Mouse (Mus musculus): Measurements from ENCODE around the gene Tradd.
A peak's percentile ranks its signal among the peaks of the same experiment; 100 is the strongest.

Gene Tradd

GRCm38 (mm10) chr8:105264024-105264982 lies at the start of gene Tradd, which contains the start of gene Fbxl8:
TSS of gene Tradd (minus strand) at chr8:105264609.
TSS of gene Fbxl8 (plus strand) at chr8:105264648.
- peak; percentile 77 for DNase-seq (ENCODE audit: extremely low spot score, low spot score)

GRCm38 (mm10) chr8:105313622-105314402 lies 49.4 kb upstream of the Tradd start:
- DNase-seq (ENCODE audit: extremely low spot score, low spot score): no peak

- DNase-seq (ENCODE audit: extremely low spot score, low spot score): no peak
Measured at GRCm38 (mm10) chr8:105312891-105313481, 48.6 kb upstream of the Tradd start.

- no peak for DNase-seq (ENCODE audit: extremely low spot score, low spot score)
Measured at GRCm38 (mm10) chr8:105311718-105312117, 47.3 kb upstream of the Tradd start.

GRCm38 (mm10) chr8:105310118-105310517 lies 45.7 kb upstream of the Tradd start:
- no peak for DNase-seq (ENCODE audit: extremely low spot score, low spot score)

- DNase-seq (ENCODE audit: extremely low spot score, low spot score): no peak
Measured at GRCm38 (mm10) chr8:105309142-105309847, 44.9 kb upstream of the Tradd start.

- DNase-seq (ENCODE audit: extremely low spot score, low spot score): no peak
Measured at GRCm38 (mm10) chr8:105308428-105308827, 44.0 kb upstream of the Tradd start.

- no peak for DNase-seq (ENCODE audit: extremely low spot score, low spot score)
Measured at GRCm38 (mm10) chr8:105307670-105308069, 43.3 kb upstream of the Tradd start.

- no peak for DNase-seq (ENCODE audit: extremely low spot score, low spot score)
Measured at GRCm38 (mm10) chr8:105306146-105306691, 41.8 kb upstream of the Tradd start.

- DNase-seq (ENCODE audit: extremely low spot score, low spot score): peak; percentile 49
Measured at GRCm38 (mm10) chr8:105305211-105306145, 41.1 kb upstream of the Tradd start, which contains the start of gene Elmo3. TSS of gene Elmo3 (plus strand) at chr8:105305601.

- DNase-seq (ENCODE audit: extremely low spot score, low spot score): no peak
Measured at GRCm38 (mm10) chr8:105304325-105305210, 40.2 kb upstream of the Tradd start.

GRCm38 (mm10) chr8:105303874-105304273 lies 39.5 kb upstream of the Tradd start:
- DNase-seq (ENCODE audit: extremely low spot score, low spot score): no peak

GRCm38 (mm10) chr8:105303396-105303795 lies 39.0 kb upstream of the Tradd start:
- no peak for DNase-seq (ENCODE audit: extremely low spot score, low spot score)

- DNase-seq (ENCODE audit: extremely low spot score, low spot score): no peak
Measured at GRCm38 (mm10) chr8:105299962-105300361, 35.6 kb upstream of the Tradd start.

- DNase-seq (ENCODE audit: extremely low spot score, low spot score): no peak
Measured at GRCm38 (mm10) chr8:105298351-105299252, 34.2 kb upstream of the Tradd start.

GRCm38 (mm10) chr8:105297511-105298192 lies 33.2 kb upstream of the Tradd start, which contains the start of gene E2f4:
TSS of gene E2f4 (plus strand) at chr8:105297663.
- DNase-seq (ENCODE audit: extremely low spot score, low spot score): peak; percentile 93

All from neural tube, embryonic 10.5 days (tissue).